Mouse (Mus musculus) adipocyte (in vitro differentiated cells): ENCODE data around the gene Cbfa2t3.

ENCODE experiments used
- DNase-seq: peaks from one replicate; pipeline ENCODE4 v3.0.0-alpha.2; 2016; ENCODE audit warnings: low spot score

Gene Cbfa2t3

DNA sequence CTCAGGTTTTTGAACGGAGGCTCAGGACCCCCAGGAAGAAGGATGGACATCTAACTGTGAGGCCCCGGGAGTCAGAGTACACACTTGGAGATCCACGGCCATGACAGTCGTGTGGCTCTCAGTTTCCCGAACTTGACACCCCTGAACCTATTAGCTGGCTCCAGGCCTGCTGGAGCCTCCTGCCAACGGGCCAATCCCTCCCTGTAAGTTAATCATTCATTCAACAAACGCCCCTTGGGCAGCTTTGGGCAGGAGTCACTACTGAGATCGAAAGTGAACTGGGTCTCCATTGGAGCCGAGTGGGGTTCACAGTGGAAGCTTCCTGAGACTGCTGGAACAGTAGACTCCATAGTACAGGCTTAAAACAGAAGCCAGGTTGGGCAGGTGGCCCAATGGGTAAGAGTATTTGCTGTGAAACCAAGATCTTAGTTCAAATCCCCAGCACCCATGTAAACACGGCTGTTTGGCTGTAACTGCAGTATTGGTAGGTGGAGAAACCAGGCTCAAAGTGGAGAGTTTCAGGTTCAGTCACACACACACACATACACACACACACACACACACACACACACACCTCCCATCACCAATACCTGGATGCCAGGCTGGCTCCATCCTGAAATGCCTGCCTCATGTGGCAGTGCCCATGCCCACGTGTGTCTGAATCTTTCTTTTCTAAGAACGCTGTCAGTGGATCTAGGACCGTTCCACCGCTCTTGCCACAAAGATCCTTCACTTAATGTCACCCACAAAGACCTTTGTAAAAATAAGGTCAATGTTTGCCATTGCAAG is 20.0 kb upstream of the Cbfa2t3 start:
- DNase-seq: no peak

DNA sequence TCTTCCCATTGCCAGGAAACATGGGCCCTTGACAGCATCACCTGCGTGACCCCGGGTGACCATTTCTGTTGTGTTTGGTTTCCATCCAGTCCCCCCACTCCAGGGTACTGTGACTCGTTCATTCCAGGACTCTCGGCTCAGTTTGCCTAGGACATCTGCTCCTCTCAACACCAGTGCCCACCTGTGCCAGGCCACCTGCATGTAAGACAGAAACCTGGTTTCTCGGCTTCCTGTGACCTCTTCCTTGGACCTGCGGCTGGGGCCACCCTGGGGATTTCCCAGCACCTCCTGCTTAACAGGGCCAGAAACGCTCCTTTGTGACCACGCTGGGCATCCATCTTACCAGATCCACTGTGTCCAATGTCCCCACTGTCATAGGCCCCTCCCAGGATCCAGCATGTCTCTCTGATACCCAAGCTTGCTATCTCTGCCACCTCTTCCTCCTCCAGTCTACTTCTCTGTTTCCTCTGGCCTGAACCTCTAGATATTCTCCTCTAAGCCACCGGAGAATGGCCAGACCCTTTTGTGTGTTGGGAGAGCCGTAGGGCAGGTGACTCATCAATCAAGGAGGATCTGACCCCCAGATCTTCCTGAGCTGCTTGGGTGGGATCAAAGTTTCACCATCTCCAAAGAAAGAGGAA is 19.1 kb upstream of the Cbfa2t3 start:
- no peak for DNase-seq

DNA sequence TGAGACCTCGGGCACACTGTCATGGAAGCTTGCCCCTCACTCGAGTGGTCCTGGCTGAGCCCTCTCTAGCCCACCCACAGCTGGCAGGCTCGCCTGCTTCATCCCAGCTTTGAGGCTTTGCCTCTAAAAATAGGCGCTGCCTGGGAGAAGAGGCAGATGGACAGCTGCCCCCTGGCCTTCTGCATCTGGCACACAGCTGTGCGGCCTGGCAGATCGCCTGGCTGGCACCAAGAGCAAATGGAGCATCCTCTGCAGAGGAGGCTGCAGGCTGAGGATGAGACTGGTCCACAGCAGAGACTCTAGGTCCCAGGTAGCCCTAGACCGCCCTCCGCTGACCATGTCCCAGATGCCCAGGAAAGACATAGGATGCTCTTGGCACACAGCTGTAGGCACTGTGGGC is 17.7 kb upstream of the Cbfa2t3 start:
- peak; percentile 32 for DNase-seq

DNA sequence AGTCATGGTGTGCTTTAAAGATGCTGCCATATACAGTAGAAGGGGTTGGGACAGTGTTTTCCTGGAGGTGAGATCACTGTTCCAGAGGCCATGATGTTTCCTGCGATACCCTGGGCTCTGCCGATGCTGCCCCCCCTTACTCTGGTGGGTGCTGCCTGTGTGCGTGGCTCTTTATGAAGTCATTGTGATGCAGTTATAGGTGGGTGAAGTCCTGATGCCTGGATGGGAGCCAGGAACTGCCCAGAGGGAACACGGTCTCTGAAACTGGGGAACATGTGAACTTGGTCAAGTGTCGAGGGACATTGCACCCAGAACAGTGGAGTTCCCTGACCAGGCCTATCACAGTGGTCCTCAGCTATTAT is 14.2 kb upstream of the Cbfa2t3 start:
- DNase-seq: no peak

DNA sequence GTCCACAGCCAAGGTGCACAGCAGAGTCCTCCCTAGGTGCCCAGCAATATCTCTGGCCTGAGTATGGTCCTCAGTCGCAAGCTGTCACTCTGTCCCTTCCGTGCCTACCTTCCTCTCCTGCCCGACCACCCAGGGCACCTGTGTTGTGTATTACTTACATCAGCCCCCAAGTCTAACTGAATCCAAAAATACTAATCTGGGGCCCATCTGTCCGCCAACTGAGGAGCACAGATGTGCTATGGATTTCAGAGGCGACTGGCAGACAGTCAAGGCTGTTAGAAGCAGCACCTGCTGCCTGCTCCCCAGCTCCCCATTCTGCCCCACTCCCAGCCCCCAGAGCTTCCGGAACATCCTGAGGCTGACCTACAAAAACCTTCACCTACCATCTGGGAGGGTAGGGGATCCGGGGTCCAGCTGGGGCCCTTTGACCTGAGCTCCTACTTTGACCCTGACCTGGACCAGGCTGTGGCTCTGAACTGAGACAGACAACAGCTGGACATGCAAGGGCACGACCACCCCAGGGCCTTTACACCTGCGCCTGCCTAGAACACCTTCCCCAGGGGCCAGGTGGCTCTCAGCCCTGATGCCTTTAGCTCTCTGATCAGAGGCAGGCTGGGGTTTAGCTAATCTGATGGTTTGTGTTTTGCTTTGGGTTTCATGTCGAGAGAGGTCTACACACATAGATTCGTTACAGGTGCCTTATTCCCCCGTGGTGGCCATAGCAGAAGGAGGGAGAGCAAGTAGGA is 13.7 kb upstream of the Cbfa2t3 start:
- no peak for DNase-seq

DNA sequence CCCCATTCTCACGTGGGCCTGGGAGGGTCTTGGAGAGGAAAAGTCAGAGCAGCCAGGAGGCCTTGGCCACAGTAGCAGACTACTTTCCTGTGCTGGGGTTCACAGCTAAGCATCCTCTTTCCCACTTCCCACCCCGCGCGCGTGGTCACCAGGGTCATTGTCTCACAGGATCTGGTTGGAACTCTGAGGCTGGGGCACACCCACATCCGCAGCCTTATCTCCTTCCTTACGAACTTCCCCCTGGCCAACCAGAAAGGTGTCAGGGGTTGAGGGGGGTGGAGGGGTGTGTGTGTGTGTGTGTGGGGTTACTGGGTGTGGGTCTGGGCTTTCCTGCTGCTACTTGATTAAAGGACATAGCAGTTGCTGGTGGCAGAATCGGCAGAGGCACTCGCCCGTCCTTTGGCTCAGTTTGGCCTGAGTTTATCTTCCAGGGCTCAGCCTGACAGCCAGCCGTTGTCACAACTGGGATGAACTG is 13.0 kb upstream of the Cbfa2t3 start:
- no peak for DNase-seq

DNA sequence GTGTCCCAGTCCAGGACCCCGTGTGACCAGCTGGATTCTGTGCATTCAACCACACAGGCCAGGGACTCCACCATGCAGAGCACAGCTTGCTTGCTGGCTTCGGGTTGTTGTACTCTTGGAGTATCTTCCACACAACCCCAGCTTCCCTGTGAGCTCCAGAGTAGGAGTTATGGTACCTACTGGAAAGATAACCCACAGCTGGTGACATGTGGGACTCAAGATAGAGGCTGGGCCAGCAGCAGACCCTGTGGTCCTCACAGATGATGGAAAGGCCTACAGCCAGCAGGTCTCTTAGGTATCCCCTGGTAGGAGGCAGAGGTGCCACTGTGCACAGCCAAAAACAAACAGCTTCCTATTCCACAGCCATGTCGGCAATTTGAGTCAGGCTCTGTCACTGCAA is 12.6 kb upstream of the Cbfa2t3 start:
- DNase-seq: no peak

DNA sequence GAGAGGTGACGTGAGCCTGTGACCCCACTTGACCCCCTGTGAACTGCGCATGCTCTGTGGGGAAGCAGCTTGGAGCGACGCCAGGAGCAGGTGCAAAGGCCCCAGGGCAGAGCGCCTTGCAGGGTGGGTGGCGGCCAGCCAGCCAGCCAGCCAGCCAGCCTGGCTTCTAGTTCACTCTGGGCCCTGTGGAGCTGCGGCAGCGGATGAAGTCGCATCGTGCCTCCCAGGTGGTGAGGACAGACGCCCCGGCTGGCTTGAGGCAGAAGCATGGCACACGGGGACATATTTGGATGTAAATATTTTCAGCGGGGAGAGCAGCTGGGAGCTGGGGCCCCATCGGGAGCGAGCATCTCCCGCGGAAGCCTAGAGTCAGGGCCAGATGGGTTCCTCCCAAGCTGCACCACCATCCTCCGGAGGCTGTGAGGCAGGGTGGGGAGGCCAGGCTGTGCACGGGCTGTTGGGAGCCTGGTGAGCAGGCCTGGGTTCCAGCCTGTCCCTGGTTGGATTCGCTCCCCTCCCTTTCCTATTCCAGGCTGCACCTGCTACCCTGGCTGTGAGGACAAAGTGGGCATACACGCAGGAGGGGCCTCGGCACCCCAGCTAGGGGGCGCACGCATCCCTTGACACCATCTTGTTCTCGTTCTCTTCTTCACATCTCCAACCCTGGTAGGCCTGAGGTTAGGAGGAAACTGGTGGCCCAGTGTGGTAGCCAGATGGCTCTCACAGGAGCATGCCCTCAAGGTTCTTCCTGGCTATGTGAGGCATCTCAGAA is 10.6 kb upstream of the Cbfa2t3 start:
- DNase-seq: no peak

DNA sequence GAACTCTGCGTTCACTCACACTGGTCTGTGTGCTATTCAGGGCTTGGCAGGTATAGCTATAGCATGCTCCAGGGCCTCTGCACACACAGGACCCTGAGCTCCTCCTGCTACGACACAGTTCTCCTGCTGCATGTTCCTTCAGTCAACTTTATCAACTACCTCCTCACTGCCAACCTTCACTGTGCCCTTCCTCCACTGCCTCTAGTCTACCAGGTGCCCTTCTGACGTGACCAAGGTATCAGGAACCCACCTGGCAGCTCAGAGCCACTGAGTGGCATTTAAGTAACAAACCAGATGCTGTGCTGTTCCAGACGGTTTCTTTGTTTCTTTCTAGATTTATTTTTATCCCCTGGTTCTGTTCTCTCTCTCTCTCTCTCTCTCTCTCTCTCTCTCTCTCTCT is 8.3 kb upstream of the Cbfa2t3 start:
- DNase-seq: no peak

DNA sequence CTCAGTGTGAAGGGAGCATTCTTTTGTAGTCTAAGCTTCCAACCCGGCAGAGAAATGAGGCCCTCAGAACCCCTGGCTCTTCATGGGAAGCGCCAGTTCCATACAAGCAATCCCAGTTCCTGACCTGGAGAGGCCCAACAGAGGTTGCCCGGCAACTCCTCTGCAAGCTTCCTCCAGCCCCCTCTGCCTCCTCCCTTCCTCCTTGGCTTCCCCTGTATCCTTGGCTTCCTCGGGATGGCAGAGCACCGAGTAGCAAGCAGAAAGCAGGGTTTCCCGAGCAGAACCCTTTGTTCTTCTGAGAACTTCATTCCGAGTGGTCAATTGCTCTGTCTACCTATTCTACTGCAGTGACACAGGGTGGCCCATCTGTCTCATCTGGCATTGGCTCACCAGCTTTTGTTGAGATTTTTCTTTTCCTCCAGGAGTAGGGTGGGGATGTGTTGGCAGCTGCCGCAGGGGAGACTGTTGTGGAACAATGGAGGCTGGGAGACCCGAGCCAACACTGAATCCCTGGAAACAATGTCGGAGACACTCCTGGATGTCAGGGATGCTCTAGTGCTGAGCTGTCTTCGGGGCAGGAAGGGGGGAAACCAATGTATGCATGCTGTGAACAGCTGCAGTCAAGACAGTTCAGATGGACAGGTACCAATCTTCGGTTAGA is 7.1 kb upstream of the Cbfa2t3 start:
- no peak for DNase-seq

DNA sequence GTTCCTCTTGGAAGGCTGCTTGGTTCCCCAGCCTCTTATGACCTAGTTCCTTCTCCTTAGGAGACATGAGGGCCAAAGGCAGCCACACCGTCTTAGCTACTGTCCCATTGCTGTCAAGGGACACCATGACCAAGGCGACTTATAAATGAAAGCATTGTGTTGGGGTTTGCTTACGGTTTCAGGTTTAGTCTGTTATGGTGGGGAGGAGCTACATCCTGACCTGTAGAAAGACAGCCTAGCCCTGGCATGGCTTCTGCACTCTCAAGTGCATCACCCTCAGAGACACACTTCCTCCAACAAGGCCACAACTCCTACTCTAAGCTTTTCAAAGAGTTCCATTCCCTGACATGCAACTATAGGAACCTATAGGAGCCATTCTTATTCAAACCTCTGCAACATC is 5.7 kb upstream of the Cbfa2t3 start:
- DNase-seq: no peak

DNA sequence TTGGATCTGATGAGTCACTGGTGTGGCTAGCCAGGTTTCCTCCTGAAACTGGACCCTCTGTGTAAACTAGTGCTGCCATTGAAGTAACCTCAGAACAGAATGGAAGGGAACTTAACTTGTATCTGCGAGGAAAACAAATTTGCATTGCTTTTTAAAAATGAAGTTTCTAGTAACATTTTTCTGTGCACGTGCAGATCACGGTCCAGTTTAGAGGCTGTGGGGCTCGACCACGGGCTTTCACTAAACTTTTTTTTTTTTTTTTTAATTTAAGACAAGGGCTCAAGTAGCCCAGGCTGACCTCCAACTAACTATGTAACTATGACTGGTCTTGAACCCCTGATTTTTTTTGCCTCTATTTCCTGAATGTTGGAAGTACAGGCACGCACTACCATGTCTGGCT is 4.0 kb upstream of the Cbfa2t3 start:
- no peak for DNase-seq

DNA sequence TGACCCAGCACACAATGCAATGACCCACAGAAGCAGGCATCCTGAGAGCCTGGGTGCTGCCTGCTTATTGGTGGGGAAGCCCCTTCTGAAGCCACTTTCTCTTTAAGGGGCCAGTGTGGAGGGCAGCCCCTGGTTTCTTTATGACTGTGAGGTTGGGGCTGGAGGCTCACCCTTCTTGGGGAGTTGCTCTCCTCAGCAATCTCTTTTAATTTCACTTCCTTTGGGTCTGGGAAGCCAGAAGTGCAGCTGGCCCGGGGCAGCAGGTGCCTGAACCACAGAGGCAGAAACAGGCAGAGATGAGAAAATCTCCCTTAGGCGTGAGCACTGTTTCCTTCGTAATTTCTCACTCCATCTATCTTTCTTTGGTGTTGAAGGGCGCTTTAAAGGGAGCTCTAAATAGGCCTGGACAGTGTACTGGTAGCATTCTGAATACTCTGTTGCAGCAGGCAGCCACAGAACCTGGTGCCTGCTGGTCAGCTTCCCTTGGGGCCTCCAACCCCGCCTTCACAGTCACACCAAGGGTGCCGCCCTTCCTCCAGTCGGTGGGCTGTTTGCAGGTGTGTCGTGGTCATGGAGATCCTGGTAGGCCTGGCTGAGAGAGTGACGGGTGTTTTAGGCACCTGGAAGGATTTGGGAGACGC is 3.5 kb upstream of the Cbfa2t3 start:
- DNase-seq: no peak

DNA sequence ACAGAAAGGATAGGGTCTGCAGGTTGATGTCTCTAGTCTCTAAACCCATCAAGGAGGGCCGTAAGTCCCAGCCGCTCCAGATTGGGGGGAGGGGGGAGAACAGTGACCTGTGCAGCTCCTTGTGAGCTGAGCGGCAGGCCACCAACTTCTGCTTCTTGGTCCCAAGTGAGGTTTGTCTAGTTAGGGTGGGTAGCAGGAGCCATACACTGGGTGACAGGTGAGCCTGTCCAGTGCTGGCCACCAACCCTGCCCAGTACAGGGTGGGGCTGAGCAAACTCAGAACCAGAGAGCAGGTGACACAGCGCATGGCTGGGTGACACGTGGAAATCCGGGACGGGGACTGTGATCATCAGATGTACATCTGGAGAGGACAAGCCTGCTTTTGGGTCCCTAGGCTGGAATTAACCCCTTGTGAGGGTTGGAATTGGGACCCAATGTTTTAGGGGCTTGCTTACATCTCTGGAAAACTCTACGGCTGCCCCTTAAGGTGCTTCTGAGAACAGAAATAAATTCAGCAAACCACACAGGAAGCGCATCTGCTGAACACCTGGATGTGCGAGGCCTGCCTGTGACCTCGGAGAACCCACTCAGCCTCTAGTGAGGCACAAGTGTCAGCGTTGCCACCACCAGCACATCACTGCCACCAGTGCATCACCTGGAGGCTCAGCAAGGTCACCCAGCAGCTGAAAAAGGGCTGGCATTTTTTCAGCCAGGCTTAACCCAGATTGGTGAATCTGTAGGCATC is 2.7 kb upstream of the Cbfa2t3 start:
- no peak for DNase-seq

DNA sequence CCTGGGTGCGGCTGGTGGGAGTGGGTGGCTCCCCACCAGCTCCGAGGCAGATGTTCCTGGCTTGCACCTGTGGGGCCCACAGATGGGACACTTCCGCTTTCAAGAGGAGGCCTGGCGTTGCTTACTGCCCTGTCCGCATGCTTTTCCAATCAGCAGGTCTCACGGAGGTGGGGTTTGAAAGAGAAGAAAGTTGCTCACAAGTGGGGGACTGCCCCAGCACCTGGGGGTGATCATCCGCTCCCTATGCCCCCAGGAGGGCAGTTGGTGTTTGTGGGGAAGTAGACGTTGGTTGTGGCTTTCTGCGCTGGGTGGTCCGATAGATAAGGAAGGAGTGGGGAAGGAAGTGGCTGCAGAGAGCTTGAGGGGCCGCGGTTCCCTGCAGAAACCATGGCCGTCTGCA is 1.7 kb upstream of the Cbfa2t3 start:
- no peak for DNase-seq

DNA sequence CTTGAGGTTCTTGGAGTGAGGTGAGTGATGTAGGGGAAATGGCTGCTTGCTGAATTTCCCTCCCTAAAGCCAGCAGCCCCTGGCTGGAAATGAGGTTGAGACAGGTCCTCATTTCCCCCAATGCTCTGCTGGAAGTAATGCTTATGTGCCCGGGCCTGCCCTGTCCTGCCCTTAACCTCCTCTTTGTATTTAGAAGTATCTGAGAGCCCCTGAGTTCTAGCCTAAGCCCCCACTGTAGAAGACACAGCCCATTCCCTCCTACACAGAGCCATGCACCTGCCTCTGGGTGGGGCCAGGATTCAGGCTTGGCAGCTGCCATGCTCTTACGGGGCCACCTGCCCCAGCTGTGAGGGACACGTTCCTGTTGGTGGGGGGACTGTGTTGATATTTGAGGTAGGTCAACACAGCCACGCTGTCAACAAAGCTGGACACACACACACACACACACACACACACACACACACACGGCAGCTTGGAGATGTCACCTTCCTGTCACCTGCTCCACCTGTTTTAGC is 598 bp downstream of the Cbfa2t3 start:
- DNase-seq: no peak

DNA sequence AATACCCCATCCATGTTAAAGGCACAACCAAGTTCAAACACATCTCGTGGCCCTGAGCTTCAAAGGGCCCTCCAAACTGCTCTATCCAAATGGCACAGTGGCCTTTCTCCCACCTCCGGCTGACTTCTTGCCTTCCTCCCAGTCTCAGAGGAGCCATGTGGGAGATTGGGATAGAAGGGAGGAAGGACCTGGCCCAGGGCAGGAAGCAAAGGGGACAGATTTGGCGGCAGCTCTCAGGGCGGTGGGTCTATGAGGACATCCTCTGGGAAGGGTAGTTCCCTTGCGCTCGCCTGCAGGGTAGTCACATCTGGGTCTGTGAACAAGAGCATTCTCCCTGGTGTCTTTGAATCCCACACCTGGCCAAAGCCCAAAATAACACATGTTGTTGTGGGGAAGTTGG is 1.3 kb downstream of the Cbfa2t3 start:
- DNase-seq: no peak

DNA sequence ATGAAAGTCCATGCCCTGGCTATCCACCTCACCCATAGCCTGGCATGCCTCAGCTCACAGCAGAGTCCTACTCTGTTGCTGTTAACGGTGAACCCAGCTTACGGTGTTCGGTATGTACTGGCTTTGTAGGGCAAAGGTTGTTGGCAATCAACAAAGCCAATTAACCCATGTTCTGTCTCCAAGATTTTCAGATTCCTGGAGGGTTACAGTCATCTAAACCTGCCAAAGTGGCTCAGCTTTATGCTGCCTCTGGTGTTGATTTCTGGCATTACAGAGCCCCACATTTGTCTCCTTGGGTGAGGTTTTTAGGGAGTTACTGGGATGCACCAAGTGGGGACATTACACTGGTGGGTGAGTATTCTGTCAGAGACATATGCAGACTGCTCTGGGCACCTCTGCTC is 1.7 kb downstream of the Cbfa2t3 start:
- peak; percentile 16 for DNase-seq

DNA sequence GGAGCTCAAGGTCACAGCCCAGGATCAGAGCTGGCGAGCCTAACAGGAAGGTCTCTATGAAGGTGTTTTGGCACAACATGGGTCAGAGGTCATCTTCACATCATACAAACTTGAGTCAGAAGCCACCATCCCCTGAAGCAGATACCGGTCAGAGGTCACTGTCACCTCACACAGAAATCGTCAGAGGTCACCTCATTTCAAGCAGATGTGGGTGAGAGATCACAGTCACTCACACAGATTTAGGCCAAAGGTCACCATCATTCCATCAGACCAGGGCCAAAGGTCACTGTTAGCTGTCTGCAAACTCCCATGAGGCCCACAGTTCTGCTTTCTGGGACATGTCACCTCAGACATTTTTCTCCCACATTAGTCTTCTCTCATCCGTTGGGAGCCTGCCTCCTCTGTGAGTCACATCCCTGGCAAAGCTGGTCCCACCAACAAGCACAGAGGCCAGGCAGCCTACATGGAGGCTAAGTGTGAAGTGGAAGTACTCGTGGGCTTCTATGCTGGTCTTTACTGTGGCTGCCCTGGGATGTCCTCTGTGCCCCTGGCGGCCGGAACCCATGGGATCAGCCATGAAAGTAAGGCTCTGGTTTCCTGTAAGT is 3.4 kb downstream of the Cbfa2t3 start:
- DNase-seq: no peak

DNA sequence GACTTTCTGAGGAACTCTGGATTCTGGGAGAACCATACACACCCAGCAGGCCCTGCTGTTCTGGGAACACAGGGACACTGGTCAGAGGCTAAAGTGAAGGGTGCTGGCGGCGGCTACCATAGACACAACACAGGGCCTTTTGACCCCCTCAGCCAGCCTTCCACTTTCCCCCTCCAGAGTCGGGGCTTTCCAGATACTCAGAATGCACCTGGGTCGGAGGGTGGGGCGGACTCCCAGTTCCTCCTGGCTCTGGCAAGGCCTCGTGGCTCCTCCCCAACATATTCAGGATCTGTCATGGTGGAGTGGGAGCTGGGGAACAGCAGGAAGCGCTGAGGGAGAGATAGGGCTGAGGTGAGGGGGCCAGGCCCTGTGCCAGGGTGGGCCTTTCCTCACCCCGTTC is 6.8 kb downstream of the Cbfa2t3 start:
- no peak for DNase-seq
